Mouse (Mus musculus): ENCODE results near the gene Rangrf. TPM values are rescaled to one million over a fixed set of nuclear protein-coding genes. Genes with fewer than 3 reads are reported as not detected.

Gene Rangrf
- total and polyA plus RNA-seq, 3 experiments = 80.7 to 145 (median 100) TPM

DNA sequence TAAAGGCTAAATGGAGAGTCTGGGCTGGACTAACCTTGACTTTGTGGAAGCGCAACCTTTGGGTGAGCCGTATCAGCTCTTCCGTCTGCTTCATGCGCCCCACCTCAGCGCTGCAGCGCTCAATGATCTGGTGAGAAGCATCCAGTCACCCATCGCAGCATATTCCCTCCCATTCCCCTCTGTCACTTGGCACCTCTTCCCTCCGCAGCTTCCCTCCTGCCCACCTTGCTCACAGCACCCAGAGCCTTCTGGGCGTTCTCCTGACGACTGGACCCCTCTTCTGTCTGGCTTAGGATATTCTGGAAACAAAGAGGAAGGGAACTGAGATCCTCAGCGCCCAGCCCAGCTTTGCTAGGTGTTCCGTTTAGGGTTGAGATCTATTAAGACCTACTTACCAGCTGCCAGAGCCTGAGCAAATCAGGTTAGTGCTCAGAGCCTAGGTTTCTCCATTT lies 27.4 kb downstream of the Rangrf start:
- Histone ChIP-seq H3K27ac (no peak overlapping the region), H3K79me2 (replicated peaks; ENCODE audit: control insufficient read depth, insufficient read depth, low read length) (no peaks in the 10 kb centered on the region), H3K4me1 (ENCODE audit: control insufficient read depth, insufficient read depth, low read length) (peaks cover 3% of the 10 kb centered on the region), H3K9ac (ENCODE audit: low read depth, low read length) (no peak overlapping the region), H3K36me3 (ENCODE audit: control insufficient read depth, insufficient read depth, low read length) (peaks cover 4% of the 10 kb centered on the region), H3K27me3 (ENCODE audit: control insufficient read depth, insufficient read depth, low read length) (no peaks in the 10 kb centered on the region; the same call in 1 of the 2 replicates), H3K4me3 (no peak overlapping the region)
- WGBS = 39% methylated on average over 12 of the region's 12 CpGs
- TF ChIP-seq POLR2A (IDR thresholded peaks at IDR 0.05; ENCODE audit: insufficient read depth, low read depth, low read length) (no peak), EP300 (IDR thresholded peaks at IDR 0.05; ENCODE audit: insufficient read depth, low read depth, low read length) (no peak), CTCF (IDR thresholded peaks at IDR 0.05) (no peak)
- no peak for DNase-seq
- intact Hi-C loops (cut with DNase I) = no loop called here

DNA sequence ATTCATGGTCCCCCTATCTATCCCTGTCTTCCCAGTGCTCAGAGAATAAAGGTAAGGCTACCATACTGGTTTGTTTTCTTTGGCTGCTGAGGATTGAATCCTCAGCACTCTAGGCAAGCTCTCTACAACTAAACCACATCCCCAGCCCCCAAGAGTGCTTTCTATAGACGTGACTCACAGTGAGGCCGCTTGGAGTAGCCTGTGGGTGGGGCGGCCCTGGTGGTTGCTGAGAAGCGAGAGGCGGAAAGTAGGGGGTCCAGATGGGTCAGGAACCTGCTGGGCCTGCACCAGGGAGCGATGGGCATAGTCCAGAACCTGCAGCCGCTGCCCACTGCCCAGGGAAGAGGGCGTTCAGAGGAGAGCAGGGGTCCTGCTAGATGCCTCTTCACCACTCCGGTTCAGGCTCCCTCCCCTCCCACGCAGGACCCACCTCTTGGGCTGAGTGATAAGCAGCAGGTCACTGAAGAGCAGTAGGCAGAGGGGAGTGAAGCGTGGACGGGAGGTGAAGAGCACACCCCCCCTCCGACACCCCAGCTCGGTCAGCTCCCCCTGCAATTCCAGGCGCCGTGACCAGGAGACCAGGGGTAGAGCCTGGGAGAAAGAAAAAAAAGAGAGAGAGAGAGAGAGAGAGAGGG lies 28.1 kb downstream of the Rangrf start:
- no peak overlapping the region for H3K4me3 ChIP-seq

DNA sequence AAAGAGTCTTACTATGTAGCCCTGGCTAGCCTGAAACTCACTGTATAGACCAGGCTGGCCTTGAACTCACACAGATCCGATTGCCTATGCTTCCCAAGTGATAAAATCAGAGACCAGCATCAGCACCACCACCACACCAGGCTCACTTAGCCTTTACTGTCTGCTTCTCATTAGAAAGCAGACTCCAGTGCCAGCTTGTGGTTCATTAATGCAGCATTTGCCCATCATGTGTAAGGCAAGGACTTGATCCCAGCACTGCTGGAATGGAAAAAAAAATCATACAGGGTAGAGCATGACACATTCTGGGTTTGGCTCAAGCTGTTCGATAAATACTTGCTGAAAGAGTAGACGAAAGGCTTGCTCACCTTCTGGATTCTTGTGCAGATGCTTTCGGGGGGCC lies 29.0 kb downstream of the Rangrf start:
- no peak for TF ChIP-seq EP300 (IDR thresholded peaks at IDR 0.05; ENCODE audit: insufficient read depth, low read depth, low read length)
- no peak for TF ChIP-seq CTCF (IDR thresholded peaks at IDR 0.05)
- no peak for TF ChIP-seq POLR2A (IDR thresholded peaks at IDR 0.05; ENCODE audit: insufficient read depth, low read depth, low read length)
- intact Hi-C loops (cut with DNase I) = no loop called here
- Histone ChIP-seq H3K4me3 (no peak overlapping the region), H3K27ac (no peak overlapping the region), H3K36me3 (ENCODE audit: control insufficient read depth, insufficient read depth, low read length) (no peaks in the 10 kb centered on the region; the same call in 1 of the 2 replicates), H3K27me3 (ENCODE audit: control insufficient read depth, insufficient read depth, low read length) (no peaks in the 10 kb centered on the region; the same call in 1 of the 2 replicates), H3K4me1 (ENCODE audit: control insufficient read depth, insufficient read depth, low read length) (no peaks in the 10 kb centered on the region; the same call in 1 of the 2 replicates), H3K79me2 (replicated peaks; ENCODE audit: control insufficient read depth, insufficient read depth, low read length) (no peaks in the 10 kb centered on the region), H3K9ac (ENCODE audit: low read depth, low read length) (no peak overlapping the region)
- 86% methylated on average over 4 of the region's 4 CpGs for WGBS
- no peak for DNase-seq

More for the DNA sequence above, 28.1 kb downstream of the Rangrf start:
- 49% methylated on average over 16 of the region's 16 CpGs for WGBS
- no peak overlapping the region for H3K9ac ChIP-seq (ENCODE audit: low read depth, low read length)
- no peaks in the 10 kb centered on the region for H3K79me2 ChIP-seq (replicated peaks; ENCODE audit: control insufficient read depth, insufficient read depth, low read length)
- intact Hi-C loops (cut with DNase I) = no loop called here
- peaks cover 1% of the 10 kb centered on the region; the same call in 1 of the 2 replicates for H3K36me3 ChIP-seq (ENCODE audit: control insufficient read depth, insufficient read depth, low read length)
- H3K27ac ChIP-seq = no peak overlapping the region
- H3K27me3 ChIP-seq (ENCODE audit: control insufficient read depth, insufficient read depth, low read length) = no peaks in the 10 kb centered on the region; the same call in 1 of the 2 replicates
- H3K4me1 ChIP-seq (ENCODE audit: control insufficient read depth, insufficient read depth, low read length) = peaks cover under 1% of the 10 kb centered on the region
- TF ChIP-seq CTCF (IDR thresholded peaks at IDR 0.05) (no peak), POLR2A (IDR thresholded peaks at IDR 0.05; ENCODE audit: insufficient read depth, low read depth, low read length) (no peak), EP300 (IDR thresholded peaks at IDR 0.05; ENCODE audit: insufficient read depth, low read depth, low read length) (no peak)
- no peak for DNase-seq

GRCm38 (mm10) chr11:68945245-68945644 lies 29.7 kb downstream of the Rangrf start:
- WGBS = 81% methylated on average over 2 of the region's 2 CpGs
- TF ChIP-seq EP300 (IDR thresholded peaks at IDR 0.05; ENCODE audit: insufficient read depth, low read depth, low read length) = no peak
- no peak for TF ChIP-seq CTCF (IDR thresholded peaks at IDR 0.05)
- TF ChIP-seq POLR2A (IDR thresholded peaks at IDR 0.05; ENCODE audit: insufficient read depth, low read depth, low read length) = no peak
- no peak overlapping the region for H3K9ac ChIP-seq (ENCODE audit: low read depth, low read length)
- H3K79me2 ChIP-seq (replicated peaks; ENCODE audit: control insufficient read depth, insufficient read depth, low read length) = no peaks in the 10 kb centered on the region
- intact Hi-C loops (cut with DNase I) = no loop called here
- no peaks in the 10 kb centered on the region; the same call in 1 of the 2 replicates for H3K27me3 ChIP-seq (ENCODE audit: control insufficient read depth, insufficient read depth, low read length)
- peaks cover 3% of the 10 kb centered on the region for H3K4me1 ChIP-seq (ENCODE audit: control insufficient read depth, insufficient read depth, low read length)
- no peak overlapping the region for H3K27ac ChIP-seq
- H3K36me3 ChIP-seq (ENCODE audit: control insufficient read depth, insufficient read depth, low read length) = no peaks in the 10 kb centered on the region; the same call in 1 of the 2 replicates
- no peak for DNase-seq
- H3K4me3 ChIP-seq = no peak overlapping the region

GRCm38 (mm10) chr11:68942731-68943130 lies 32.3 kb downstream of the Rangrf start:
- H3K79me2 ChIP-seq (replicated peaks; ENCODE audit: control insufficient read depth, insufficient read depth, low read length) = no peaks in the 10 kb centered on the region
- DNase-seq = no peak
- H3K9ac ChIP-seq (ENCODE audit: low read depth, low read length) = no peak overlapping the region
- no peak overlapping the region for H3K4me3 ChIP-seq
- TF ChIP-seq POLR2A (IDR thresholded peaks at IDR 0.05; ENCODE audit: insufficient read depth, low read depth, low read length) (no peak), EP300 (IDR thresholded peaks at IDR 0.05; ENCODE audit: insufficient read depth, low read depth, low read length) (0 out of 2 replicates have a peak, but pooled peaks have one; percentile 17)
- no peaks in the 10 kb centered on the region for H3K36me3 ChIP-seq (ENCODE audit: control insufficient read depth, insufficient read depth, low read length)
- intact Hi-C loops (cut with DNase I) = no loop called here
- 93% methylated on average over 8 of the region's 8 CpGs for WGBS
- no peaks in the 10 kb centered on the region; the same call in 1 of the 2 replicates for H3K27me3 ChIP-seq (ENCODE audit: control insufficient read depth, insufficient read depth, low read length)
- no peak overlapping the region for H3K27ac ChIP-seq
- H3K4me1 ChIP-seq (ENCODE audit: control insufficient read depth, insufficient read depth, low read length) = peaks cover 3% of the 10 kb centered on the region

DNA sequence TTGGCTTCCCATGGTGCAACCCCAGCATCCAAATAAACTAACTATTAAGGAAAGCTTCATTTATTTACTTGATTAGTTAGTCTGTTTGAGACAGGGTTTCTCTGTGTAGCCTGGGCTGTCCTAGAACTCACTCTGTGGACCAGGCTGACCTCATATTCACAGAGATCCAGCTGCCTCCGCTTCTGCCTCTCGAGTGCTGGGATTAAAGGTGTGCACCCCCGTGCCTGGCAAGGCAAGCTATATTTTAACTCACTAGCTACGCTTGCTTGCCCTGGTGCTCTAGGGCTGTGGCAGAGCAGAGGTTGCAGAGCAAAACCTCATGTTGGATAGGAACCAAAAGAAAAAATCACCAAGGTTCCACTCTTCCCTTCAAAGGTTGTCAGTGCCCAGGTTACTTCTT lies 34.5 kb downstream of the Rangrf start:
- DNase-seq = no peak
- H3K4me1 ChIP-seq (ENCODE audit: control insufficient read depth, insufficient read depth, low read length) = peaks cover 3% of the 10 kb centered on the region
- H3K9ac ChIP-seq (ENCODE audit: low read depth, low read length) = no peak overlapping the region
- peak overlapping the region; percentile 46 for H3K4me3 ChIP-seq
- no peaks in the 10 kb centered on the region for H3K79me2 ChIP-seq (replicated peaks; ENCODE audit: control insufficient read depth, insufficient read depth, low read length)
- intact Hi-C loops (cut with DNase I) = no loop called here
- no peaks in the 10 kb centered on the region for H3K27me3 ChIP-seq (ENCODE audit: control insufficient read depth, insufficient read depth, low read length)
- WGBS = 56% methylated on average over 4 of the region's 4 CpGs
- no peaks in the 10 kb centered on the region for H3K36me3 ChIP-seq (ENCODE audit: control insufficient read depth, insufficient read depth, low read length)
- H3K27ac ChIP-seq = peak overlapping the region; percentile 75
- TF ChIP-seq POLR2A (IDR thresholded peaks at IDR 0.05; ENCODE audit: insufficient read depth, low read depth, low read length) (no peak), CTCF (IDR thresholded peaks at IDR 0.05) (no peak), EP300 (IDR thresholded peaks at IDR 0.05; ENCODE audit: insufficient read depth, low read depth, low read length) (no peak)
